Mouse (Mus musculus): Measurements from ENCODE around the gene Hcar2. TPM values are rescaled to one million over a fixed set of nuclear protein-coding genes. Genes with fewer than 3 reads are reported as not detected.

Hcar2 gene
- total RNA-seq, 1 experiment, result not detected

DNA sequence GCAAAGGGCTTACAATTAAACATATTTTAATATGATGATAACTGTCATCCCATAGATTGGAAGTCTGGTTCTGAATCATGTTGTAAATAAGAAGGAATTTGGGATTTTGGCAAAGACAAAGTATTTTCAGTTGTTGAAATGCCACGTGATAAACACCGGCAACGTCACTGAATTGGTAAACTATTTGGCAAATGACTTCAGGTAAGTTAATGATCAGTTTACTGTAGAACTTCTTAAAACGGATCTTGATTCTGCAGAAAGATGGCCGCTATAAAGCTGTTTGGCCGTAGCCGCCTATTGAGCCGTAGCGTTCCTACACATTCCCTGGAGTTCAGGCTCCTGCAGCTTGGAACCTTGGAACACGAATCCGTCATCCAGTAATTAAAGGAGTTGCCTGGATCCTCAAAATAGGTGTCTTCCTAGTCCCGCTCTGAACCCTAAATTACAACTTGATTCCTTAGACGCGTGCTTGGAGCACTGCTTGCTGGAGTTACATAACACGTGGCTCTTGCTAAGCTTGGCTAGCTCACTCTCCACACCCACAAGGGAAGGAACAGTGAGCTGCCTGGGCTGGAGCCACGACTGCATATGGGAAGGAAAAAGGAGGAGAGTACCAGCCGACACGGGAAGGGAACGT, 46.2 kb downstream of the Hcar2 start:
- DNase-seq (ENCODE audit: low read depth, low spot score), result no peak
- Histone ChIP-seq H3K9me3 (ENCODE audit: control insufficient read depth, insufficient read depth, low read depth, low read length) (no peaks in the 10 kb centered on the region), H3K4me1 (ENCODE audit: control insufficient read depth in 2 of 2, insufficient read depth in 2 of 2, low read length in 2 of 2, poor library complexity in 1 of 2) (no peaks in the 10 kb centered on the region), H3K27ac (ENCODE audit: insufficient read depth, low read depth, low read length, poor library complexity, severe bottlenecking) (no peak overlapping the region), H3K9ac (ENCODE audit: insufficient read depth, low read depth, low read length, poor library complexity, severe bottlenecking) (no peak overlapping the region), H3K36me3 (ENCODE audit: control insufficient read depth, insufficient read depth, low read length, poor library complexity, severe bottlenecking) (peaks cover 56% of the 10 kb centered on the region), H3K4me3 (ENCODE audit: insufficient read depth in 1 of 2, low read depth in 1 of 2, low read length in 2 of 2, poor library complexity in 1 of 2, severe bottlenecking in 1 of 2) (no peak overlapping the region)
- TF ChIP-seq ZNF384 (IDR thresholded peaks at IDR 0.05; ENCODE audit: low read depth, low read length), result no peak
- TF ChIP-seq ZC3H11A (IDR thresholded peaks at IDR 0.05; ENCODE audit: borderline replicate concordance, low read depth, low read length), result no peak
- no peak for TF ChIP-seq MAFK (IDR thresholded peaks at IDR 0.05; ENCODE audit: insufficient read depth, low read depth, low read length)
- no peak for TF ChIP-seq CHD2 (IDR thresholded peaks at IDR 0.05; ENCODE audit: low read depth, low read length)
- TF ChIP-seq HCFC1 (IDR thresholded peaks at IDR 0.05; ENCODE audit: borderline replicate concordance, insufficient read depth, low read length), result no peak
- in situ Hi-C loops (cut with MboI; ENCODE audit: low sequenced_read_pairs in 2 of 2, unreplicated experiment in 2 of 2), result no loop called here

DNA sequence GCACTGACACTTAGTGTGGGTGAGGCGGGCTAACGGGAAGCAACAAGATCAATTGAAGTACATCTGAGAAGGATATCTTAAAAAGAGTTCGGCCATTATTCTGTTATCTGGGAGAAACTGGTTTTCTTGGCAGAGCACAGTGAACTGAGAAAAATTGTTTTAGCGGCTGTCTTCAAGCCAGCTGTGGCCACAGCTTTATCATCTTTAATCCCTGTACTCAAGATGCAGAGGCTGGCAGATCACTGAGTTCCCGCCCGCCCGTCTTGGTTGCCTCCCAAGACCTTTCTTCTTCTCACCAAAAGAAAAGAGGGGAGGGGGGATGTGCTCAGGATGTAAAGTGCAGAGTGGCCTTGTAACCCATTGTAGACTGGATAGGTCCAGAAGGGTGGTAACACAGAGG, 48.4 kb downstream of the Hcar2 start:
- no peak for DNase-seq (ENCODE audit: low read depth, low spot score)
- Histone ChIP-seq H3K27ac (ENCODE audit: insufficient read depth, low read depth, low read length, poor library complexity, severe bottlenecking) (no peak overlapping the region), H3K9me3 (ENCODE audit: control insufficient read depth, insufficient read depth, low read depth, low read length) (no peaks in the 10 kb centered on the region), H3K4me1 (ENCODE audit: control insufficient read depth in 2 of 2, insufficient read depth in 2 of 2, low read length in 2 of 2, poor library complexity in 1 of 2) (no peaks in the 10 kb centered on the region), H3K9ac (ENCODE audit: insufficient read depth, low read depth, low read length, poor library complexity, severe bottlenecking) (no peak overlapping the region), H3K4me3 (ENCODE audit: insufficient read depth in 1 of 2, low read depth in 1 of 2, low read length in 2 of 2, poor library complexity in 1 of 2, severe bottlenecking in 1 of 2) (no peak overlapping the region), H3K36me3 (ENCODE audit: control insufficient read depth, insufficient read depth, low read length, poor library complexity, severe bottlenecking) (peaks cover 55% of the 10 kb centered on the region)
- TF ChIP-seq HCFC1 (IDR thresholded peaks at IDR 0.05; ENCODE audit: borderline replicate concordance, insufficient read depth, low read length), result no peak
- TF ChIP-seq CHD2 (IDR thresholded peaks at IDR 0.05; ENCODE audit: low read depth, low read length), result no peak
- in situ Hi-C loops (cut with MboI; ENCODE audit: low sequenced_read_pairs in 2 of 2, unreplicated experiment in 2 of 2), result no loop called here

Other genes with a start within 250 kb of the Hcar2 start
- gene Clip1, start 180.9 kb downstream of the Hcar2 start, total RNA-seq (2012; rRNA removed), result 10.3 and 11.8 TPM in 2 replicates
- 33.0 and 35.2 TPM in 2 replicates for gene Zcchc8, start 144.4 kb downstream of the Hcar2 start, total RNA-seq (2012; rRNA removed)
- gene Rsrc2, start 116.1 kb downstream of the Hcar2 start, total RNA-seq (2012; rRNA removed), result 93.2 and 106 TPM in 2 replicates
- 71.3 and 75.8 TPM in 2 replicates for gene Kntc1, start 115.8 kb downstream of the Hcar2 start, total RNA-seq (2012; rRNA removed)
- gene Hcar1, start 14.5 kb upstream of the Hcar2 start, total RNA-seq (2012; rRNA removed), result not detected in 2 replicates
- gene Denr, start 41.7 kb upstream of the Hcar2 start, total RNA-seq (2012; rRNA removed), result 59.5 and 78.2 TPM in 2 replicates
- 1.3 TPM in 1 of 2 replicates, not detected in the other for gene Gm43518, start 61.9 kb upstream of the Hcar2 start, total RNA-seq (2012; rRNA removed)
- 5.3 and 6.3 TPM in 2 replicates for gene Ccdc62, start 65.2 kb upstream of the Hcar2 start, total RNA-seq (2012; rRNA removed)
- 9.7 and 20.8 TPM in 2 replicates for gene Hip1r, start 108.1 kb upstream of the Hcar2 start, total RNA-seq (2012; rRNA removed)
- 6.5 and 7.7 TPM in 2 replicates for gene Vps37b, start 166.8 kb upstream of the Hcar2 start, total RNA-seq (2012; rRNA removed)
- 0.76 and 0.95 TPM in 2 replicates for gene Abcb9, start 230.3 kb upstream of the Hcar2 start, total RNA-seq (2012; rRNA removed)
- 7.8 and 14.0 TPM in 2 replicates for gene Ogfod2, start 246.8 kb upstream of the Hcar2 start, total RNA-seq (2012; rRNA removed)